Mouse (Mus musculus): ENCODE results near the gene Fam98b. TPM values are rescaled to one million over a fixed set of nuclear protein-coding genes. Genes with fewer than 3 reads are reported as not detected.

The Fam98b gene
- polyA plus RNA-seq, 1 experiment from 2014 or later = 9.2 TPM

DNA sequence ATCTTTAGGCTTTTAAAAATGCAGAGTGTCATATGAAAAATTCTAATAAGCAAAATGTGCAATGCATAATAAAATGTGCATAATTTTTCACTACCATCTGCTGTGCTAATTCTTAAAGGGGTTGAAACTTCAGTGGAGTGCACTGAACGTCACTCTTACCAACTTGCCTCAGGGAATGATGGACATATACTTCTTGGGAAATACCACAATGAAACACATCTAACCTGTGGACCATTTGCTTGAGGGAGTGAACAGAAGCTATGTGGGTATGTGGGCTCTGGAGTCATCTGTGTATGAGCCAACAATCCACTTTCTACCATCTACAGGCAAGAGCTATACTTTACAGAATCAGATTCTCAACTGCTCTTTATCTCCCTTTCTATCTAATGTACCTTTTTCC is 61.8 kb downstream of the Fam98b start:
- Histone ChIP-seq H3K4me3 (ENCODE audit: low read depth, low read length) (no peak overlapping the region), H3K4me2 (ENCODE audit: low read depth, low read length, severe bottlenecking) (no peak overlapping the region), H3K4me1 (replicated peaks; ENCODE audit: control insufficient read depth, insufficient read depth, low read length) (no peaks in the 10 kb centered on the region), H3K36me3 (ENCODE audit: control insufficient read depth, insufficient read depth, low read length) (no peaks in the 10 kb centered on the region), H3K9ac (ENCODE audit: low read length) (no peak overlapping the region), H3K9me3 (ENCODE audit: control insufficient read depth, low read length) (no peaks in the 10 kb centered on the region), H3K27me3 (ENCODE audit: control insufficient read depth, insufficient read depth, low read length) (no peaks in the 10 kb centered on the region), H3K27ac (ENCODE audit: low read depth, low read length) (no peak overlapping the region)
- no peak for ATAC-seq (replicated peaks; ENCODE audit: low FRiP score)
- WGBS = 88% methylated on average over 1 of the region's 1 CpGs
- no peak for DNase-seq (ENCODE audit: low spot score)

DNA sequence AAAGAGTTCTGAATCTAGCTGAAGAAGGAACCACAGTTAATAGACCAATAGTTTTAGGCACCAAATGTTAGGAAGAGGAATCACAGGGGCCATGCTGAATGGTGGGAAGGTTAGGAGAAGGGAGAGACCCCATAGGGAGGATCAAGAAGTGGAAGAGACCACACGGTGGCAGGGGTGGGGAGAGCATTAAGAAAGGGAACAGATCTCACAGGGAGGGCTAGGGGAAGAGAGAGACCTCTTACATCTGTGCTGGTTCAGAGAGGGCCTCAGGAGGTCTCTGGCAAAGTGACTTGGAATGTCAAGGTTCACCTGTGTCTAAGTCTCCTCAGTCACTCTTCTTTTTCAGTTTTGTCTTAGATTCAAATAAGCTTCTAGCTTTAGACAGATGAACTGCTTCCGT is 62.5 kb downstream of the Fam98b start:
- no peak overlapping the region for H3K4me2 ChIP-seq (ENCODE audit: low read depth, low read length, severe bottlenecking)
- H3K27ac ChIP-seq (ENCODE audit: low read depth, low read length) = no peak overlapping the region
- H3K4me3 ChIP-seq (ENCODE audit: low read depth, low read length) = no peak overlapping the region
- H3K4me1 ChIP-seq (replicated peaks; ENCODE audit: control insufficient read depth, insufficient read depth, low read length) = no peaks in the 10 kb centered on the region
- no peak overlapping the region for H3K9ac ChIP-seq (ENCODE audit: low read length)
- no peaks in the 10 kb centered on the region for H3K9me3 ChIP-seq (ENCODE audit: control insufficient read depth, low read length)
- H3K36me3 ChIP-seq (ENCODE audit: control insufficient read depth, insufficient read depth, low read length) = no peaks in the 10 kb centered on the region
- H3K27me3 ChIP-seq (ENCODE audit: control insufficient read depth, insufficient read depth, low read length) = no peaks in the 10 kb centered on the region
- DNase-seq (ENCODE audit: low spot score) (no peak), ATAC-seq (replicated peaks; ENCODE audit: low FRiP score) (no peak)
- 71% methylated on average over 2 of the region's 2 CpGs for WGBS

DNA sequence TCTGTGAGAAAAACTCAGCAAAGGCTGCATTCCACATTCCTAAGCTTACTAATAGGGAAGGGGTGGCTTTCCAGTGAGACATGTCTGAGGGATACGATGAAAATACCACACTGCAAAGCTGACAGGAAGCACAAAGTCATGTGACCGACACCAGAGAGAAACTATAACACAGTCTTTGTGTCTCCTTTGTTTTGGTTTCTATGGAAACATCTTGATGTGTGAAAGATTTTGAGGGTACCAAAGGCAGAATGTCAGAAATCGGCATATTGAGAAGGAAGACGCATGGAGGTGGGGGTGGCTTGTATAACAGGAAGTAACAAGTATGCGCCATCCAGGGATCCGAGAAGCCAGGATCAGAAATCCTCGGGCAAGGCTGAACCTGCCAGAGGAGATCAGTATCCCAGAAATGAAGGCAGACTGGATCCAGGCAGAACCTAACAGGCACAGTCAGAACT is 62.9 kb downstream of the Fam98b start:
- 77% methylated on average over 7 of the region's 7 CpGs for WGBS
- no peak overlapping the region for H3K27ac ChIP-seq (ENCODE audit: low read depth, low read length)
- H3K9me3 ChIP-seq (ENCODE audit: control insufficient read depth, low read length) = no peaks in the 10 kb centered on the region
- DNase-seq (ENCODE audit: low spot score) (no peak), ATAC-seq (replicated peaks; ENCODE audit: low FRiP score) (no peak)
- H3K36me3 ChIP-seq (ENCODE audit: control insufficient read depth, insufficient read depth, low read length) = no peaks in the 10 kb centered on the region
- H3K4me1 ChIP-seq (replicated peaks; ENCODE audit: control insufficient read depth, insufficient read depth, low read length) = no peaks in the 10 kb centered on the region
- no peak overlapping the region for H3K4me2 ChIP-seq (ENCODE audit: low read depth, low read length, severe bottlenecking)
- no peak overlapping the region for H3K9ac ChIP-seq (ENCODE audit: low read length)
- no peaks in the 10 kb centered on the region for H3K27me3 ChIP-seq (ENCODE audit: control insufficient read depth, insufficient read depth, low read length)
- H3K4me3 ChIP-seq (ENCODE audit: low read depth, low read length) = no peak overlapping the region

DNA sequence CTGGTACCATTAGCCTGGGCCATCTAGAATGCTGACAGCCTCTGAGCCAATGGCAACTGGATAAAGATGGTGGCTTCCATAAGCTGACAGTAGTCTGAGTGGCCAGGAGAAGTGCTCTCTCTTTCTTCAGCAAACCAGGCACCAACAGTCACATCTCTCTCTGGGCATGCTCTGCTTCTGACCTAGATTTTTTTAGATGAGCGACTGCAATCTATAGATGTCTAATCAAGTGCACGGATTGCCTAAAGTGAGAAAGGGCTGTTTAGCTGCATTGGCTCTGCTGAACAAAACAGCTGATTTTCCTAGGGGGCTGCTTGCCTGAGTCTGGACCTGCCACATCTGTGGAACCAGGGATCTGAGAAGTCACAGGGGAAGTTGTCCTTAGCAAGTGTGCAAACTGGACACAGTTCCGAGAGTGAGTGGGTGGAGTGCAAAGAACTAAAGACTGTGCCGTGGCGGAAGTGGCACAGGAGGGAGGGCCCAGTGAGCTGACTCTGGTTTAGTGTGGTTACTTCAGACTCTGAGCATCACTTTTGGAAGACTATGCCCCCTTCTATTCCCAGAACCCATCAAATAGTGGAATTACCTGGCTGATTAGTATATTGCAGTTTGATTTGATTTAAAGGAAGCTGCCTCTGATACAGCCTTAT is 64.2 kb downstream of the Fam98b start:
- Histone ChIP-seq H3K36me3 (ENCODE audit: control insufficient read depth, insufficient read depth, low read length) (no peaks in the 10 kb centered on the region), H3K4me1 (replicated peaks; ENCODE audit: control insufficient read depth, insufficient read depth, low read length) (no peaks in the 10 kb centered on the region), H3K9me3 (ENCODE audit: control insufficient read depth, low read length) (no peaks in the 10 kb centered on the region), H3K4me3 (ENCODE audit: low read depth, low read length) (no peak overlapping the region), H3K9ac (ENCODE audit: low read length) (no peak overlapping the region), H3K27ac (ENCODE audit: low read depth, low read length) (no peak overlapping the region), H3K27me3 (ENCODE audit: control insufficient read depth, insufficient read depth, low read length) (no peaks in the 10 kb centered on the region), H3K4me2 (ENCODE audit: low read depth, low read length, severe bottlenecking) (no peak overlapping the region)
- no peak for DNase-seq (ENCODE audit: low spot score)
- no peak for ATAC-seq (replicated peaks; ENCODE audit: low FRiP score)
- 78% methylated on average over 5 of the region's 5 CpGs for WGBS

DNA sequence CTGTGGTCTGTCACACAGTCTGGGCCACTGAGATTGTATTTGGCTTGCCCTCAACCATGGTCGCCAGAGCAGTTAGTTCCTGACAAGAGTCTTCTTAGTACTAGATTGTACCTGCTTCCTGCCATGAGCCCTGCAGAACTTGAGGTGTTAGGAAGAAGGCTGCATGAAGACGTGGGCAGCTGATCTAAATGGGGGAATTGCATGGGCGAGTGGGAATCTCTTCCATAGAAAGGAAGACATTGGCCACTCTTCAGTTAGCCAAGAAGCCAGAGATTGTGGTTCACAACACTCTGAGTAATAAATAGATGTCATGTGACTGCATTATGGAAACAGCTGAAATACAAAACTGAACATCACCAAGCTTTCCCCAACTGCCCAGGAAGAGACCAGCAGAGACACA is 69.5 kb downstream of the Fam98b start:
- ATAC-seq (replicated peaks; ENCODE audit: low FRiP score) = no peak

More for the DNA sequence above, 69.5 kb downstream of the Fam98b start:
- no peak overlapping the region for H3K9ac ChIP-seq (ENCODE audit: low read length)
- H3K27me3 ChIP-seq (ENCODE audit: control insufficient read depth, insufficient read depth, low read length) = no peaks in the 10 kb centered on the region
- WGBS = 86% methylated on average over 3 of the region's 3 CpGs
- no peak overlapping the region for H3K4me2 ChIP-seq (ENCODE audit: low read depth, low read length, severe bottlenecking)
- H3K4me1 ChIP-seq (replicated peaks; ENCODE audit: control insufficient read depth, insufficient read depth, low read length) = no peaks in the 10 kb centered on the region
- no peaks in the 10 kb centered on the region for H3K9me3 ChIP-seq (ENCODE audit: control insufficient read depth, low read length)
- H3K36me3 ChIP-seq (ENCODE audit: control insufficient read depth, insufficient read depth, low read length) = no peaks in the 10 kb centered on the region
- no peak overlapping the region for H3K27ac ChIP-seq (ENCODE audit: low read depth, low read length)
- no peak overlapping the region for H3K4me3 ChIP-seq (ENCODE audit: low read depth, low read length)
- no peak for DNase-seq (ENCODE audit: low spot score)

Other genes with a start within 250 kb of the Fam98b start
- gene Spred1, start 128.4 kb upstream of the Fam98b start, polyA plus RNA-seq (2014; fragmentation: Nextera tagmentation; extraction: Ambion mirVana) = 20.8 and 21.8 TPM in 2 replicates
- 11.7 and 12.2 TPM in 2 replicates for gene Rasgrp1, start 93.3 kb downstream of the Fam98b start, polyA plus RNA-seq (2014; fragmentation: Nextera tagmentation; extraction: Ambion mirVana)

Data from forebrain, embryonic 11.5 days (tissue).